Mouse (Mus musculus) layer of hippocampus, adult 2 months (tissue): ENCODE measurements at regions not wholly inside any gene's neighbourhood (a gene's known extent, or its start where the extent isn't known, plus 50 kb on each side); places are given as distances from the start of the nearest gene placed in this dataset.

ENCODE experiments used
- DNase-seq, 2 experiments: peaks; one replicate each; pipeline ENCODE4 v3.0.0; 2022; ENCODE audit warnings: low spot score in 2 of 2
- H3K27ac ChIP-seq: fragments of 200-600 bp; 2 replicates; pipeline ENCODE4 v1.8.1; 2022
- H3K4me3 ChIP-seq: fragments of 200-600 bp; 2 replicates; pipeline ENCODE4 v1.8.1; 2022; ENCODE audit warnings: mild to moderate bottlenecking
- CTCF ChIP-seq: fragments of 200-600 bp; conservative IDR thresholded peaks from 2 replicates; pipeline ENCODE4 v1.8.1; 2022; ENCODE audit warnings: antibody characterized with exemption, mild to moderate bottlenecking, moderate library complexity

GRCm38 (mm10) chr4:39508866-39509265 lies 58.8 kb downstream of the 1700009N14Rik start:
- H3K4me3 ChIP-seq, result no peak overlapping the region
- no peak overlapping the region for H3K27ac ChIP-seq
- no peak for TF ChIP-seq CTCF
- no peak for DNase-seq

- TF ChIP-seq CTCF, result no peak
- Histone ChIP-seq H3K4me3 (no peak overlapping the region), H3K27ac (no peak overlapping the region)
- no peak for DNase-seq
Measured at GRCm38 (mm10) chr4:39527492-39527891, 77.4 kb downstream of the 1700009N14Rik start.

GRCm38 (mm10) chr4:39528661-39529060 lies 78.6 kb downstream of the 1700009N14Rik start:
- H3K4me3 ChIP-seq, result no peak overlapping the region
- no peak for TF ChIP-seq CTCF
- no peak for DNase-seq
- H3K27ac ChIP-seq, result no peak overlapping the region

DNA sequence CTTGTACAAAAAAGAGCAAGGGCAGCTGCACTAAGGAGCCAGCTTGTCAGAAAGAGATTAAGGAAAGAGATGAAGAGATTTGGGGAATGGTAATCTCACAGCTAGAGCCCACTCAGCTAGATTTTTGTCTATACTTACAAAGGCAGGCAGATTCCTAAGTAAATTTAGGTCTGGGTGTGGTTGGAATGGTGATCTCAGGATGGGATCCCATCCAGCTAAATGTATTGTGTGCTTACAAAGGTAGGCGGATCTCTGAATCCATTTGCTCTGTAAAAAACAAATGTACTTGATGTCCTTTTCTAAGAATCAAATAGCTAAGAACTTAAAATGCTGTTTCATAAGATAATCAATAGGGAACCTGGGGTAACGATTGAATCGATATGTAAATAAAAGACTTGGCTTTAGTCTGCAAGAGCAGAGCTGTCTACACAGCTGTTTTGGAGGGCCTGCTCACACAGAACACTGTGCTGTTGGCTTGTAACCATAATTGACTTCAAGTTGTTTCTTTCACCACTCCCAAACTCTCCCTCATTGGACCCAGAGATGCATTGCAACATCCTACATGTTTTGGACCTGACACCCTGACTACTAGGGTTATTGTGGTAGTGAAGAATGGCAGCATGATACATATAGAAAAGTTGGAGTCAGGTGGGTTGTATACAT lies 106.1 kb downstream of the 1700009N14Rik start:
- no peak for TF ChIP-seq CTCF
- no peak overlapping the region for H3K4me3 ChIP-seq
- no peak for DNase-seq
- H3K27ac ChIP-seq, result no peak overlapping the region

DNA sequence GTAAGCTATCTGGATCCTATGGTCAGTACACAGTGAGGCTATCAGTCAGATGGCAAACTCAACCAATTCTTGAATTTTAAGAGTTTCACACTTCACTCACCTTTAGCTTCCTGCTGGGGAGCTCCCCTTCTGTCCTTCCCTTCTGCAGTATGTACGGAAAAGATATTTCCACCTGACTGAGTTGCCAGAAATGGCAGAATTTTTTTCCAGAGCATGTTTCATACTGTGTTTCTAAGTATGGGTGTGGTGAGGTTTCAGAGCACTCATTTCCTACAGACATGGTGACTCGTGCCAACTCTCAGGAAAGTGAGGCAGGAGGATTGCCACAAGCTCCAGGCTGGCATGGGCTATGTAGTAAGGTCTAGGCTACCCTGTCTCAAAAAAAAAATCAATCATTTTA lies 147.3 kb downstream of the 1700009N14Rik start:
- no peak for TF ChIP-seq CTCF
- H3K27ac ChIP-seq, result no peak overlapping the region
- H3K4me3 ChIP-seq, result no peak overlapping the region
- DNase-seq, result no peak

DNA sequence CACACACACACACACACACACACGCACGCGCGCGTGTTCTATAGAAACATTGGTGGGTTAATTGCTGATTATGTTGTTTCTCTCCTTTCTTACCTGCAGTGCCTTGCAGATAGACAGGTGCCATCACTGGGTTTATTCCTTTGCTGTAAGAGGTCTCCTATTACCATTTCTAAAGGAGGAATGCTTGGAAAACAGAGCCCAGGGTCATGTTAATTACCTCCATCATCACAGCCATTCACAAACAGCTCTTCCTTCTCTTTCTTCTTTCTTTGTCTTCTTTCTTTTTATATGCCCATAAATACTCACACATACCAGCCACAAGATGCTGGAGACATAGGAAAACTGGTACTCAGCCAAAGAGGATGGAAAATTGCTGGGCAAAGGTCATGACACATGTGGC lies 155.0 kb downstream of the 1700009N14Rik start:
- no peak overlapping the region for H3K27ac ChIP-seq
- no peak overlapping the region for H3K4me3 ChIP-seq
- no peak for TF ChIP-seq CTCF
- DNase-seq, result no peak

DNA sequence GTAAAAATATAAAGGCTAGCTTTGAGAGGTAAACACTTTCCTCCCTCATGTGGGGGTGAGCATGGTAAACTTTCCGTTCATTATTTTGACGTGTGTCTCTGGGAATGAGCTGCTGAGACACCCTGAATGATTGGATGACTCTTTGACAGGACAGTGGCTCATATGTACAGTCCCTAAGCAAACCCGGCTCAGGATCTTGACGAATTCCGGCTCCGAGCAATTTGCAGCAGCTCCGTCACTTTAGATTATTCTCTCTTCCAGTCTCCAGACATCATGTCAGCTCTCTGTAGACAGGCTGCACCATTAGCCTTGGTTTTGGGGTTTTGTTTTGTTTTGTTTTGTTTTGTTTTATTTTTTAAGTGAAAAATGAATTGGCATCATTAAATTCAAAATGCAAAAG lies 194.0 kb downstream of the 1700009N14Rik start:
- DNase-seq, result no peak
- TF ChIP-seq CTCF, result no peak
- Histone ChIP-seq H3K27ac (no peak overlapping the region), H3K4me3 (no peak overlapping the region)

DNA sequence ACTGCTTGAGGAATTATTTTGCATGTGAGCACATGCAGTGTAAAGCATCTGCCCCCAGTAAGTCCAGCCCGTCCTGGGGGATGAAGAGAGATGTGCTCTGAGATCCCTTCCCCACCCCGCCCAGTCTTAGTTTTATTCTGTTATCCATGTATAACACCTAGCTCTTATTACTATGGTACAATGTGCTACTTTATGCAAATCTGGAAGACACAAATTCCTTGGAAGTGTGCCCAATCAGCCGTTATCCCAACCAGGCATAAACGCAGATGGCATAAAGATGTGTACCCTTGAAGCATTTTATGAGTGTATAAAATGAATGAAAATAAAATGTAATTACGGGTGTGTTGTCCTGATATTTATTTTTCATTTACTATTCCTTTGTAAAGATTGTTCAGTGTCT lies 194.8 kb downstream of the 1700009N14Rik start:
- H3K27ac ChIP-seq, result no peak overlapping the region
- TF ChIP-seq CTCF, result no peak
- DNase-seq, result peak; percentile 20 to 28
- H3K4me3 ChIP-seq, result no peak overlapping the region

DNA sequence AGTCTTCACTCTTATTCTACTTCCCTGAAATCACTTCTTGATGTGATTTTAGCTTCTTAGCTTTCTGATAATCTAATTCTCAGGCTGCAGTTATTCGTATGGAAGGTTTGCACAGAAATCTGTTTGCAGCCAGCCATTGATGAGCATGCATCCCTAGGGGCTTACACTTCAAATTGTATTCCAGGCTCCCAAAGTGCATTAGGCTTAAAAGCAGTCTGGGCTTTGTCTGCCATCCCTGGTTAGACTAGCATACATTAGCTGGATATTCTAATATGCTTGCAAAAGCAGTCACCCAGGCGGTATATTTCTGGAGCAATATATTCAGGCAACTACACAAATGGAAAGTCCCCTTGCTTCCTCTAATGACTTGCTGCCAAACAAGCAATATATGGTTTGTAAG lies 210.4 kb downstream of the 1700009N14Rik start:
- Histone ChIP-seq H3K4me3 (no peak overlapping the region), H3K27ac (no peak overlapping the region)
- no peak for TF ChIP-seq CTCF
- DNase-seq, result no peak

GRCm38 (mm10) chr4:39672609-39673008 lies 222.5 kb downstream of the 1700009N14Rik start:
- no peak for TF ChIP-seq CTCF

DNA sequence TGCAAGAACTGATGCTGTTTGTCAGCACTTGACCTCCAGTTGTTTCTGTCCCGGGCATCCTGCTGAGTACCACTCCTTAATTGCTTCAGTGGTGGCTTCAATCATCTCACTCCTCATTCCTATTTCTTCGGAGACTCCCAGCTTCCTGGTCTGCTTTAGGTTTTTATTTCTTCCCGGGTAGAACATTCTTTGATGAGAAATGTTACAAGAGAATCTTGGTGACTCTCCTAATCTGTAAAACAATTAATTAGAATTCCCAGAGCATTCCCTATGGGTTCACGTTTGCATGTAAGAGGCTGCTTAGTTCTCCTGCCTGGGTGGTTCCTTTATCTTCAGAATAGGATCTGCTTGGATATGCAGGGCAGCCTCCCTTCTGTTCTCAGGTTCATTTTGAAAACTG lies 245.1 kb downstream of the 1700009N14Rik start:
- no peak for DNase-seq
- no peak overlapping the region for H3K27ac ChIP-seq
- H3K4me3 ChIP-seq, result no peak overlapping the region
- no peak for TF ChIP-seq CTCF

More at GRCm38 (mm10) chr4:39672609-39673008, 222.5 kb downstream of the 1700009N14Rik start:
- Histone ChIP-seq H3K27ac (no peak overlapping the region), H3K4me3 (no peak overlapping the region)
- DNase-seq, result no peak

DNA sequence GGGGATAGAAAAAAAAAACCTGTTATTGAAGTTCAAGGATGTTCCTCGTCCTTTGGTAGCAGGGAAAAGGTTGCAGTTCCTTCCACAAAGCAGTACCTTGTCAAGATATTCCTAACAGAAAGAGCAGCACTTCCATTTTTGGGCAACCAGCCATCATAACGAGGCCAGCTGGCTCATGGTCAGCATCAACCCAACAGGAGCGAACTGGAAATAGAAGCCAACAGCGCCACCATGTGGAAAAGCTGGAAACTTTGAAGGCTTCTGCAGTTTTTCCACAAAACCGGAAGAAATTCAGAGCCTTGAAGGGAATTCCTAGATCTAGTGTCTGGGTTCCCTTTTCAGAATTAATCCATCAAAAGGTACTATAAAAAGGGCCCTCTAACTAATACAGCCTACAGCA lies 247.5 kb downstream of the 1700009N14Rik start:
- no peak overlapping the region for H3K4me3 ChIP-seq
- H3K27ac ChIP-seq, result no peak overlapping the region
- peak; percentile 75 to 82 for DNase-seq
- TF ChIP-seq CTCF, result peak; percentile 89

DNA sequence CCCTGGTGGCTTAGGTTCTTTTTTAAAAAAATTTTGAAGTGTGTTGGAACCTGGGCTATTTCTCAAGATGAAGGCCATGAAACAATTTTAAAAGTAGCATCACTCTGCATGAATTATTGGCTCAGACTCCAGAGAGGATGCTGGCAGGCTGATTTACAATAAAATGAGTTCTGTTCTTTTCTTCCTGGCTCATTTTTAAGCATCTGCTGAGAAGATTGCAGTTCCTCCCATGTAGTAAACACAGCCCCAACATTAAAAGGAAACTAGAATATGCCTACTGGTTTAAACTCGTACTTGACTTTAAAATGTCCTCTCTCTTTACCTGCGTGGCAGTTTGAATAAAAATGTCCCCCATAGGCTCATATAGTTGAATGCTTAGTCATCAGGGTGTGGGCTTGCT lies 249.3 kb downstream of the 1700009N14Rik start:
- DNase-seq, result peak in 1 of 2 experiments; percentile 11
- Histone ChIP-seq H3K4me3 (no peak overlapping the region), H3K27ac (no peak overlapping the region)
- TF ChIP-seq CTCF, result no peak

DNA sequence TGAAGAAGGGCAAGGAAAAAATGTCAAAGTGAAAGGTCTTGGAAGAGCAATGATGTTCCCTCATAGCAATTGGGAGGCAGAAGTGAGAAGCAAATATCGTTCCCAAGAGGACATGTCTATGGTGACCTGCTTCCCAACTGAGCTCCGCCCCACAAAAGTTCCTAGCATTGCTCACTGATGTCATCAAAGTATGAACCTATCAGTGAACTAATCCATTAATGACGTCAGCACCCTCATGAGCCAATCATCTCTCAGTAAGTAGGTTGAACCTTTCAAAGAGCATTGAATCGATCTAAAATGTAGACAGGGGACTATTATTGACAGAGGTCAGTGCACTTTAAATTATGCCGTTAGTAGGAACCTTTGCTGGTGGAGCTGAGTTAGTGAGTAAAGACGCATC lies 267.4 kb downstream of the 1700009N14Rik start:
- H3K4me3 ChIP-seq, result no peak overlapping the region
- no peak for DNase-seq
- TF ChIP-seq CTCF, result no peak
- no peak overlapping the region for H3K27ac ChIP-seq
